Mouse (Mus musculus): ENCODE data around the gene Slc22a21.

DNA sequence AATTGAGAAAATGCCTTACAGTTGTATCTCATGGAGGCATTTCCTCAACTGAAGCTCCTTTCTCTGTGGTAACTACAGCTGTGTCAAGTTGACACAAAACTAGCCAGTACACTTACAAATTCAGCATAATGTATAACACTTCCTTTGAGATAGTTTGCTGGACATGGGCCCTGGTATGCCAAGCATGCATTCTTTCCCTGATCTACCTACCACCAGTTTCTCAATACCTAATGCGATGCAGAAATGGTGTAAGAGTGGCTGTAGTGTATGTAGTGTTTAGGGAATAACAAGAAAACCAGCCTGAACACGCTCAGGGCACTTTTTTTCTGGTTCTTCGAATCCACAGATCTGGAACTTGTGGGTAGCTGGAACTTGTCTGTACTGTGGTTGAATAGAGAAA lies 51.5 kb downstream of the Slc22a21 start:
- no peak for TF ChIP-seq POLR2A (IDR thresholded peaks at IDR 0.05; ENCODE audit: low read depth, low read length)
- no peak for TF ChIP-seq CTCF (IDR thresholded peaks at IDR 0.05; ENCODE audit: extremely low read depth, insufficient read depth, insufficient read length, insufficient replicate concordance)

Data from spleen, adult 2 months (tissue).